Mouse (Mus musculus) embryo, embryonic 10.5 days (tissue): ENCODE data around the gene Natd1.
A peak's percentile ranks its signal among the peaks of the same experiment; 100 is the strongest.

ENCODE experiments used
- DNase-seq: peaks from one replicate; pipeline ENCODE4 v3.0.0-alpha.2; 2015; ENCODE audit warnings: low spot score

Natd1 gene

GRCm38 (mm10) chr11:60931869-60932481, 17.4 kb upstream of the Natd1 start, which contains the start of gene Map2k3:
Gene Map2k3, plus strand, starts transcription at chr11:60932033.
- DNase-seq, result peak; percentile 98

DNA sequence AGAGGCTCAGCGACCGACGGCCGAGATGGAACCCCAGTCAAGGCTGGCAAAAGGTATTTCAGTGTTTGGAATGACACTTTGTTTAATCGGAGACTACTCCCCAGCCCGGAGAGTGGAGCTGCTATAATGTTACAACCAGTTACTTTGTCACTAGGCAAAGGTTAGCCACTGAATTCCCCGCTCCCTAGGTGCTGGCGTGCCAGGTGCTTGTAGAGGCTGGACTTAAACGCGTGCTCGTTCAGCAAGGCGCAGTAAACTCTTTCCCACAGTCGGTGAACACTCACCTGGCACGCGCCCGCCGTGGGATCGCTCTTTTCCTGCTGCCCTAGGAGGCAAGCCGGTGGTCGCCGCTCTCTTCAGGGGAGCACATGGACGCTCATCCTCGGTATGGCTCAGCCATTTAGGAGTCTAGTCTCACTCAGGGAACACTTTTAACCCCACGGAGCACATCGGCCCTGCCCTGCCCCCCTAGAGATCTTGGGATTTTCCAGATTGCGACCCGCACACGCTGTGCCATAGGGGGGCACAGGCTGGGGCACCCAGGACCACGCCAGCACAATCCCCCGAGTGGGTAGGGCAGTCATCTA, 16.8 kb upstream of the Natd1 start:
- no peak for DNase-seq

DNA sequence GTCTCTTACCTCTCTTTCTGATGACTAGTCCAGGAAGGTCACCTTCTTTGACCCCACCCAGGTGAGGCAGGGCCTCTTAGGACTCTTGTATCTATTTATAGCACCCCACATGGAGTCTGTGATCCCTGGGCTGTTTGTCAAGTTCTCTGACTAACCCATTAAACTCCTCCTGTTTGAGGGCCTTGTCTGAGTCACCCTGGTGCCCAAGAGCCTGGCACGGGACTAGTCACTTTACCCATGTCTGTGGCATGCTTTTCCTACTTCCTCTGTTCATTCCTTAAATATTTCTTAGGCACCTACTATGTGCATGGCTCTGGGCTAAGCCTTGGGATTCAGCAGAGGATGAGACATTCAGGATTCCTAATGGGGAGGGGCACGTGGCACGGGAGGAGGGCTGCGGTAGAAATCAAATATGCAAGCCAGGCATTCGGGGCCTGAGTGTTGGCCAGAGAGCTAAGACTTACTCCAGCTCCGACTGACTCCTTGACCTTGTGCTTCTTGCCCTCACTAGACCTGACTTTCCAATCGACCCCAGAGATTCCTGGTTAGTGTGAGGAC, 16.3 kb upstream of the Natd1 start:
- DNase-seq, result no peak

- peak; percentile 98 for DNase-seq
Observed at GRCm38 (mm10) chr11:60927264-60927663, 12.7 kb upstream of the Natd1 start.

- no peak for DNase-seq
Observed at GRCm38 (mm10) chr11:60924981-60925380, 10.4 kb upstream of the Natd1 start.

- DNase-seq, result no peak
Observed at GRCm38 (mm10) chr11:60924498-60924897, 9.9 kb upstream of the Natd1 start.

- no peak for DNase-seq
Observed at GRCm38 (mm10) chr11:60922964-60923363, 8.4 kb upstream of the Natd1 start.

DNA sequence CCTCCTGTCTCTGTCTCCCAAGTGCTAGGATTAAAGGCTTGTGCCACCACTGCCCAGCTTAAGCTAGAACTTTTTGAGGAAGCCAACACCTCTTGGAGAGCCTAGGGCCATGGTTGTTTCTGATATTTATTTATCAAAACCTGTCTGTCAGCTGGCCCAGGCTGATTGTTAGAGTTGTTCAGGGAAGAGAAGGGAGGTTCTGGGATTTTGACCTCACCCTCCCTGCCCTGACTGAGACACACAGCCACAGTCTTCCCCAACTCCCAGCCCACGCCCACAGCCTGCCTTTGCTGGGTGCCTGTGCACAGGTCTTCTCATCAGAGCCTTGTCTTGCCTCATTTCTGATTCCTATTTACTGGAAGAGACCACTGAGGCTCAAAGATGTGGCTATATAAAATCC, 7.6 kb upstream of the Natd1 start:
- no peak for DNase-seq

DNA sequence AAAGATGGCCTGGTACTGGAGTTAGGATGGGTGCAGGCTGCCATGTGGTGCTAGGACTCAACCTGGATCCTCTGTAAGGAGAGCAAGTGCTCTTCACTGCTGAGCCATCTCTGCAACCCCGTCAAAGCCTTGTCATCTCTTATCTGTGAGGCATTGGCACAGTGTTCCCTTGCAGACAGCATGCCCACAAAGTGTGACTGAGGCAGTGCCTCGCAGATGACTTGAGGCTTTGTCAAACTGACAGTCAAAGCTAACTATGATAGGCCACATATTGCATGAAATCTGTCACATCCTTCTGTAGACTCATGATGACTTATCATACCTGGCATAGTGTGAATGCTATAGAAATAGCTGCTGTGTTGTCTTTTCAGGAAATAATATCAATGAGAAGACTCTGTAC, 5.5 kb upstream of the Natd1 start:
- DNase-seq, result no peak

DNA sequence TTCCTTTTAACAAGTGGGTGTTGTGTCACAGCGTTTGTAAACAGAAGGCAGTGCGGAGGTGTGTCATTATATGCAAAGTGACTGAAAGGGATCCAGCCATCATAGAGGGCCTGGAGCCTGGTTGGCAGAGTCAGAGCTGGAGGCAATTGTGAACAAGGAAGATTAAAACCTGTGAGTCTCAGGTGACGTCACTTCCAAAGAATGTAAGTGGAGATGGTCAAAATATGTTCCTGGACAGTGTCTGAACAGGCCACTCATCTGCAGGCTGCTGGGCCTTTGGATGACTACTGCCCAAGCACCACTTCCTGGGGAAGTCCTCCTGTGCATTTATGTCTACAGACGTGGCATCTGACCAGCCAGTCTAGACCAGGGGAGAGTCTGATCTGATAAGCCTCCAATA, 651 bp upstream of the Natd1 start:
- no peak for DNase-seq

DNA sequence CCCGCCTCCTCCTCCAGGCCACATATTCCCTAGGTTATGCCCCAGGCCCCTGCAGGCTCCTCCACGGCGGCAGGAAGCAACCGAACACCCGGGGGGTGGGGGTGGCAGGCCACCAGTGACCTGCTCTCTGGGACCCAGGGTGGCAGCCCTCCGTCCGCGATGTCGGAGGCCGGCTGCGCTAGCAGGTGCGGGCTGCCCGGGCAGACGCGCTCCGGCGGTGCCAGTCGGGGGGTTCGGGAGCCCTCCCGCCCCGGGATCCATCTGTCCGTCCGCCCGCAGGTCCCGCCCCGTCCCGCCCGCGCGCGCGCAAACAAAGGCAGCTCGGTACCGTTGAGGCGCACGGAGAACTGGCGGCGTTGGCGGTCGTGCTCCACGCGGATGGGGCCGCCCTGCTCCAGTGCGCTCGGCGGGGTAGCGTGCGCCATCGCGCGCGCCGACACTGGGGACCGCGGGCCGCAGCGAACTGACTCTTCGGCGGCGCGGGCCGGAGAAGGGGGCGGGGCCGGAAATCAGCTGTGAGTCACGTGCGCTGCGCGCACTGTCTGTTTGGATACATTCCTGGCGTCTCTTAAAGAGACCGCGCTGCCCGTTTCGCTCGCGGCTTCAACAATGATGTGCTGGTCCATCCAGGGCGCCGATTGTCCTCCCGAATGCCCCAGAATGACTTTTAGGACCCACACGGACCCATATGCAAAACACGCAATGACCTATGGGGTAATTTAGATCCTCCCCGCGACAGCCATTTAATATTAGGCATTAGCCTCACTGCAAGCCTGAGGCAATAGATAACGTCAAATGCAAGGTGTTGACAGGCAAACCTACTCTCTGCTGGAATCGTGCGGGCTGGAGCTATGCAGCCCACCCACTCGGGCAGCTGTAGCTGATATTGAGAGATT, 1.0 kb downstream of the Natd1 start:
- DNase-seq, result peak; percentile 94

- no peak for DNase-seq
Observed at GRCm38 (mm10) chr11:60912525-60912973, 2.0 kb downstream of the Natd1 start.

DNA sequence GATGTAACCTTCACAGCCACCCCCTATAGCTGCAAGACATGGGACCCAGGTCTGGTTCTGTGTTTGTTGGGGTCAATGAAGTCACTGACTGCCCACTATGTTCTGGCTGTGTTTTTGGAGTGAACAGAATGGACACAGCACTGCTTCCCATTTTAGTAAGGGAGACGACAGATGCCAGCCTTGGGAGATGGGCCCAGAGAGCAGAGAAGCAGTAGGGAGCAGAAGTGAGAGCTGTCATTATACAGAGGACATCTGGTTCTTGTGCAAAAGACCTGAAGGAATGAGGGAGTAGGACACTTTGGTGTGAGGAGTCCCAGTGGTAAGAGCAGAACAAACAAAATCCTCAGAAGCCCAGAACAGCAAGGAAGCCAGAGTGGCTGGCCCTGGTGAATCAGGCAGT, 4.9 kb downstream of the Natd1 start:
- no peak for DNase-seq

GRCm38 (mm10) chr11:60908073-60908472, 6.5 kb downstream of the Natd1 start:
- no peak for DNase-seq

DNA sequence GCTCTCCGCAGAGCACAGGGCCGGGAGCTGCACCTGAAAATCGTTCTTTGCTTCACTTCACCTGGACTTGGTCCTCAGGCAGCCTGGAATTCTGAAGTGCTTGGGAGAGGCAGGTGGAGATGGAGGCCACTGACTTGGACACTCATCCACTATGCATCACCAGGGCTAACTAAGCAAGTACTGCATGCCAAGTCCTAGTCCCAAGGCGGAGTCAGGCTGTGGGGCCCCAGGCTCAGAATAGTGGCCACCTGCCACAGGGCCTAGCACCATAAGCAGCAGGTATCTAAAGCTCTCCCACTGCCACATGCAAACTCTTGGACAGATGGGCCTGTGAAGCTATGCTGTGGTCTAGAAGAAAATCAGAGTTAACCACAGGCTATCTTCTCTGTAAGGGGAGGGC, 8.1 kb downstream of the Natd1 start:
- DNase-seq, result no peak

DNA sequence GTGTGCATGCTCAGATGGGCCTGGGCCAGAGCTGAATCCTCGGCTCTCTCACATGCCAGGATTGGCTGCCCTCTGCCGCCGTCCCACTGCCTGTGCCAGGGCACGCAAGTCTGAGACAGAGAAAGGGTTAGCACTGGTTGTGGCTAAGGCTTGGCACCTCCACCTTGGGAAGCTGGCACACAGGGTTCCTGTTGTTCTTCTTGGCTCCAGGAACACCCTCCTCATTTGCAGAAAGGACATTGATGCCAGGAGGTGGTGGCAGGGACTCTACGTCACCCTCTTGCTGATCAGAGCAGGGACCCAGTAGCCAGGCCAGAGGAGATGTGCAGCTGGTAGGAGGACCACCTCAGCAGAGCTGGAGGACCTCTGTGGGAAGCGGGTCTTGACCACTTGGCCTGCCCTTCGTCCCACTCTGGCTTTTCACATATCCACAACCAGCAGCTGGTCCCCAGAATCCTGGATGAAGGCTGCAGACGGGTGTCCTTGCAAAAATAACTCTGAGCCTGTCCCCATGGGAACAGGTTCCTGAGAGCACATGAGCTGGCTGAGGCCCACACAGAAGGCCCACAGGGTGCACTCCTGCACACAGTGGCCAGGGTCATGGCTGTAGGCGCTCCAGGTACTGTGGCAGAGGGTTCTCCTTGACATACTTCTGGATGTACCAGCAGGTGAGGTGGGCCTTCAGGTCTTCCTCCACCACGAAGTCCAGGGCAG, 9.0 kb downstream of the Natd1 start:
- no peak for DNase-seq

- no peak for DNase-seq
Observed at GRCm38 (mm10) chr11:60903661-60904061, 10.9 kb downstream of the Natd1 start.

GRCm38 (mm10) chr11:60902486-60902885, 12.1 kb downstream of the Natd1 start:
- DNase-seq, result peak; percentile 46

GRCm38 (mm10) chr11:60902001-60902400, 12.5 kb downstream of the Natd1 start:
- no peak for DNase-seq

DNA sequence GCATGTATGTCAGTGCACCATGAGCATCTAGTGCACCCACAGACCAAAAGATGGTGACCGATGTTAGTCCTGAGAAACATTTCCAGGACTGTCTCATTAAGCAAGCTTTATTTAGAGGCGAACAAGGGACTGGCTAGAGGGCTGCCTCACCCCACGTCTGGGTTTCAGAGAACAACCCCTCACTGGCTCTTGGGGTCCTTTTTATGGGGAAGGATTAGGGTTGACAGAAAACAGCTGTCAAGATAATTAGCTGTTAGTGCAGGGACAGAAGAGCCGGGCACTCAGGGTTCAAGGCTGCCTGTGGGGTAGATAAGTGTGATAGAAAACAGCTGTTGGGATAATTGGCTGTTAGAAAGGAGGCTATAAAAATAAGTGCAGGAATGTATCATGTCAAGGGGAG, 18.6 kb downstream of the Natd1 start:
- peak; percentile 76 for DNase-seq

DNA sequence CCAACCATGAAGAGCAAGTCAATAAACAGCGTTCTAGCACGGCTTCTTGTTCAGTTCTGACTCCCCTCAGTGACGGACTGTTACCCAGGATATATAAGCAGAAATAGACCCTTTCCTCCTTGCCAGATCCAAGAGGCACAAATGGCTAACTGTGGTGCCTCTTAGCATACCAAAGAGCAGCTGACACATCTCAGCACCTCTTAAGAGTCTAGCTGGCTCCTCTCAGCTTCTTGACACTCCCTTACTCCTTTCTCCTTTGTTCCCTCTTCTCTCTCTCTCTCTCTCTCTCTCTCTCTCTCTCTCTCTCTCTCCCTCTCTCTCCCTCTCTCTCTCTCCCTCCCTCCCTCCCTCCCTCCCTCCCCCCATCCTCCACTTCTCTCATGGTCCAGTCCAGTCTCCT, 23.8 kb downstream of the Natd1 start:
- no peak for DNase-seq

DNA sequence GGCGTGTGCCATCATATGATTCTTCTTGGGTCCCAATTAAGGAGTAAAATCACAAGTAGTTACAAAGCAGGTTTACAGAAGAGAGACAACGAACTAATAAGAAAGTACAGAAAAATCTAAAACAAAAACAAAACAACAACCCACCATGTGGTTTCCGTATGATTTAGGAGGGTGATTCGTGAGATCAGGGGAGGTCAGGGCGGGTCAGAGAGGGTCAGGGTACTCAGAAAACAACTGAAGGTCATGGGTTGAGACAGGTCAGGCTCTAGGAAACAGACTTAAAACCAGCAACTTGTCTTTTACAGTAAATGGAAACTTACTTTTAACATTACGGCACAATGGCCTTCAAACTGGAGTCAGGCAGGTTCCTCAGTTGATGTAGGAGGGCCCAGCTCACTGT, 24.3 kb downstream of the Natd1 start:
- DNase-seq, result no peak
